Mouse (Mus musculus): ENCODE measurements around the gene Pdcd2.

DNA sequence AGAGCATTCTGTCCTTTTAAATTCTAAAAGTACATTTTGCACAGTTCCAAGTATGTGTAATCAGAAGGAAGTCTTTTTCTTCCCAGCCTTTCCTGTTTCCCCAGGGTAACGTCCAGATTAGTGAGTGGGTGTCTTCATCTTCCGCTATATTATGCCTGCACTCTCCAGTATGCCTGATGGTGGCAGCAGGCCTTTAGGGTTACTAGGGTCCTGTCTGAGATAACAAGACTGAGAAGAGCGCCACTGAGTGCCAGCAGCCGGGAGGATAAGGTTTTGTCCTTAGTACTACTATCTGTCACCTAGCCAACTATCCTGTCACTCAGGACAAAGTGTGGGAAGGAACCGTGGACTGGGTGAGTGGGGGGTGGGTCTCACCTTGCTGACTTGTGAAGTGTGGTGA is 9.3 kb downstream of the Pdcd2 start:
- no peak for TF ChIP-seq CTCF (IDR thresholded peaks at IDR 0.05)
- TF ChIP-seq POLR2A (IDR thresholded peaks at IDR 0.05; ENCODE audit: insufficient read depth, low read depth, low read length) = no peak
- no peak for TF ChIP-seq EP300 (IDR thresholded peaks at IDR 0.05; ENCODE audit: insufficient read depth, low read depth, low read length)

Data from heart, adult 2 months (tissue).